Mouse (Mus musculus) kidney, embryonic 15.5 days (tissue): ENCODE data around the gene Nsl1. TPM values are rescaled to one million over a fixed set of nuclear protein-coding genes. Genes with fewer than 3 reads are reported as not detected.

Source experiments
- ATAC-seq: fragments of 200-750 bp; cut with Nextera tagmentation; replicated peaks from 2 replicates; pipeline ENCODE4 v1.8.0; 2017; ENCODE audit warnings: moderate TSS enrichment; ENCODE audit not compliant: low FRiP score
- H3K27ac ChIP-seq: fragments of 300-500 bp; sonication (generic); 2 replicates; pipeline ENCODE4 v1.5.1; 2015; ENCODE audit warnings: mild to moderate bottlenecking, inconsistent platforms
- H3K27me3 ChIP-seq: fragments of 300-500 bp; sonication (generic); 2 replicates; pipeline ENCODE4 v1.6.1; 2015; ENCODE audit warnings: inconsistent platforms
- H3K36me3 ChIP-seq: fragments of 300-500 bp; sonication (generic); 2 replicates; pipeline ENCODE4 v1.6.1; 2015; ENCODE audit warnings: inconsistent platforms
- H3K4me1 ChIP-seq: fragments of 300-500 bp; sonication (generic); 2 replicates; pipeline ENCODE4 v1.6.1; 2015; ENCODE audit warnings: inconsistent platforms
- H3K4me2 ChIP-seq: fragments of 300-500 bp; sonication (generic); 2 replicates; pipeline ENCODE4 v1.6.1; 2015; ENCODE audit warnings: moderate library complexity, mild to moderate bottlenecking, inconsistent platforms
- H3K4me3 ChIP-seq: fragments of 300-500 bp; sonication (generic); replicated peaks from 2 replicates; pipeline ENCODE4 v1.5.1; 2015; ENCODE audit warnings: mild to moderate bottlenecking, inconsistent platforms
- H3K9ac ChIP-seq: fragments of 300-500 bp; sonication (generic); 2 replicates; pipeline ENCODE4 v1.6.1; 2015; ENCODE audit warnings: mild to moderate bottlenecking, inconsistent platforms
- H3K9me3 ChIP-seq: fragments of 300-500 bp; sonication (generic); replicated peaks from 2 replicates; pipeline ENCODE4 v1.6.1; 2016; ENCODE audit warnings: inconsistent platforms
- WGBS: fragments of 180-500 bp; shearing (Covaris S2); methylation state at CpG from one replicate; pipeline ENCODE4 v1.1.7; 2015; ENCODE audit warnings: mixed read lengths; 5-methylcytosine and 5-hydroxymethylcytosine counted together
- polyA plus RNA-seq: library from polyadenylated mRNA; unstranded; fragments of >200 nt; fragmentation: Nextera tagmentation; extraction: Ambion mirVana; gene quantifications from 2 replicates; pipeline ENCODE4 v1.2.1, GENCODE M21; 2015

The Nsl1 gene
- polyA plus RNA-seq, 1 experiment from 2014 or later: 22.1 TPM

GRCm38 (mm10) chr1:191099114-191099513 lies 36.3 kb downstream of the Nsl1 start:
- no peak for ATAC-seq
- Histone ChIP-seq H3K4me3 (peak overlapping the region; percentile 71), H3K36me3 (no peaks in the 10 kb centered on the region), H3K9me3 (no peaks in the 10 kb centered on the region), H3K4me2 (peak overlapping the region; percentile 100), H3K27ac (no peak overlapping the region), H3K9ac (0 out of 2 replicates have a peak overlapping the region, but pooled peaks have one; percentile 71), H3K4me1 (peaks cover 30% of the 10 kb centered on the region), H3K27me3 (0 out of 2 replicates have a peak, but pooled peaks cover 15% of the 10 kb centered on the region)
- WGBS: 31% methylated on average over 5 of the region's 5 CpGs

- Histone ChIP-seq H3K27ac (no peak overlapping the region), H3K4me2 (0 out of 2 replicates have a peak overlapping the region, but pooled peaks have one; percentile 100), H3K4me3 (no peak overlapping the region), H3K4me1 (peaks cover 30% of the 10 kb centered on the region), H3K27me3 (0 out of 2 replicates have a peak, but pooled peaks cover 15% of the 10 kb centered on the region), H3K36me3 (no peaks in the 10 kb centered on the region), H3K9me3 (no peaks in the 10 kb centered on the region), H3K9ac (no peak overlapping the region)
- 65% methylated on average over 5 of the region's 5 CpGs for WGBS
- ATAC-seq: no peak
Measured at GRCm38 (mm10) chr1:191099772-191100291, 37.0 kb downstream of the Nsl1 start.

- Histone ChIP-seq H3K9ac (no peak overlapping the region), H3K4me3 (no peak overlapping the region), H3K4me2 (no peak overlapping the region), H3K36me3 (no peaks in the 10 kb centered on the region), H3K27me3 (0 out of 2 replicates have a peak, but pooled peaks cover 15% of the 10 kb centered on the region), H3K4me1 (peaks cover 17% of the 10 kb centered on the region), H3K27ac (no peak overlapping the region), H3K9me3 (no peaks in the 10 kb centered on the region)
- 85% methylated on average over 15 of the region's 15 CpGs for WGBS
- no peak for ATAC-seq
Measured at GRCm38 (mm10) chr1:191102730-191103370, 40.0 kb downstream of the Nsl1 start.

- H3K9ac ChIP-seq: no peak overlapping the region
- H3K4me3 ChIP-seq: no peak overlapping the region
- WGBS: 85% methylated on average over 9 of the region's 9 CpGs
- H3K9me3 ChIP-seq: no peaks in the 10 kb centered on the region
- ATAC-seq: no peak
- 0 out of 2 replicates have a peak, but pooled peaks cover 5% of the 10 kb centered on the region for H3K27me3 ChIP-seq
- peaks cover under 1% of the 10 kb centered on the region; the same call in 1 of the 2 replicates for H3K4me1 ChIP-seq
- no peaks in the 10 kb centered on the region for H3K36me3 ChIP-seq
- no peak overlapping the region for H3K27ac ChIP-seq
- H3K4me2 ChIP-seq: no peak overlapping the region
Measured at GRCm38 (mm10) chr1:191105246-191105645, 42.4 kb downstream of the Nsl1 start.

- no peak overlapping the region for H3K4me2 ChIP-seq
- no peak overlapping the region for H3K27ac ChIP-seq
- no peaks in the 10 kb centered on the region for H3K9me3 ChIP-seq
- H3K4me1 ChIP-seq: peaks cover 15% of the 10 kb centered on the region
- H3K4me3 ChIP-seq: no peak overlapping the region
- no peaks in the 10 kb centered on the region for H3K36me3 ChIP-seq
- H3K27me3 ChIP-seq: no peaks in the 10 kb centered on the region
- ATAC-seq: no peak
- no peak overlapping the region for H3K9ac ChIP-seq
- 58% methylated on average over 10 of the region's 10 CpGs for WGBS
Measured at GRCm38 (mm10) chr1:191107306-191107705, 44.5 kb downstream of the Nsl1 start.

- no peak overlapping the region for H3K4me3 ChIP-seq
- no peak overlapping the region for H3K4me2 ChIP-seq
- H3K9me3 ChIP-seq: no peaks in the 10 kb centered on the region
- no peak overlapping the region for H3K9ac ChIP-seq
- no peak for ATAC-seq
- H3K27me3 ChIP-seq: no peaks in the 10 kb centered on the region; the same call in 1 of the 2 replicates
- no peaks in the 10 kb centered on the region for H3K36me3 ChIP-seq
- H3K27ac ChIP-seq: no peak overlapping the region
- 89% methylated on average over 9 of the region's 9 CpGs for WGBS
- peaks cover 15% of the 10 kb centered on the region for H3K4me1 ChIP-seq
Measured at GRCm38 (mm10) chr1:191109907-191110306, 47.1 kb downstream of the Nsl1 start.

- H3K27ac ChIP-seq: peak overlapping the region; percentile 51
- H3K9ac ChIP-seq: no peak overlapping the region
- no peaks in the 10 kb centered on the region for H3K9me3 ChIP-seq
- no peak for ATAC-seq
- H3K27me3 ChIP-seq: no peaks in the 10 kb centered on the region; the same call in 1 of the 2 replicates
- H3K4me3 ChIP-seq: no peak overlapping the region
- H3K4me2 ChIP-seq: no peak overlapping the region
- H3K4me1 ChIP-seq: peaks cover 15% of the 10 kb centered on the region
- H3K36me3 ChIP-seq: no peaks in the 10 kb centered on the region
- WGBS: 35% methylated on average over 8 of the region's 8 CpGs
Measured at GRCm38 (mm10) chr1:191111146-191111545, 48.3 kb downstream of the Nsl1 start.

GRCm38 (mm10) chr1:191114868-191115267 lies 52.1 kb downstream of the Nsl1 start:
- Histone ChIP-seq H3K4me3 (no peak overlapping the region), H3K9me3 (no peaks in the 10 kb centered on the region), H3K27ac (no peak overlapping the region), H3K9ac (no peak overlapping the region), H3K4me2 (no peak overlapping the region), H3K4me1 (peaks cover 15% of the 10 kb centered on the region), H3K27me3 (no peaks in the 10 kb centered on the region; the same call in 1 of the 2 replicates), H3K36me3 (no peaks in the 10 kb centered on the region)
- 71% methylated on average over 7 of the region's 7 CpGs for WGBS
- no peak for ATAC-seq

- no peaks in the 10 kb centered on the region for H3K9me3 ChIP-seq
- no peaks in the 10 kb centered on the region; the same call in 1 of the 2 replicates for H3K27me3 ChIP-seq
- no peak overlapping the region for H3K4me2 ChIP-seq
- no peak overlapping the region for H3K9ac ChIP-seq
- peaks cover 12% of the 10 kb centered on the region for H3K4me1 ChIP-seq
- 87% methylated on average over 11 of the region's 11 CpGs for WGBS
- H3K4me3 ChIP-seq: no peak overlapping the region
- no peak overlapping the region for H3K27ac ChIP-seq
- ATAC-seq: no peak
- H3K36me3 ChIP-seq: no peaks in the 10 kb centered on the region
Measured at GRCm38 (mm10) chr1:191115514-191116238, 52.9 kb downstream of the Nsl1 start.

GRCm38 (mm10) chr1:191122744-191123143 lies 59.9 kb downstream of the Nsl1 start:
- Histone ChIP-seq H3K36me3 (no peaks in the 10 kb centered on the region), H3K27ac (no peak overlapping the region), H3K9ac (no peak overlapping the region), H3K4me2 (no peak overlapping the region), H3K27me3 (peaks cover 18% of the 10 kb centered on the region), H3K4me1 (peaks cover 8% of the 10 kb centered on the region), H3K9me3 (no peaks in the 10 kb centered on the region), H3K4me3 (no peak overlapping the region)
- ATAC-seq: no peak
- WGBS: 62% methylated on average over 3 of the region's 3 CpGs

GRCm38 (mm10) chr1:191123696-191124095 lies 60.9 kb downstream of the Nsl1 start:
- WGBS: 78% methylated on average over 2 of the region's 2 CpGs
- H3K4me1 ChIP-seq: peaks cover 8% of the 10 kb centered on the region
- ATAC-seq: no peak

GRCm38 (mm10) chr1:191124288-191124687 lies 61.5 kb downstream of the Nsl1 start:
- Histone ChIP-seq H3K4me2 (no peak overlapping the region), H3K4me3 (no peak overlapping the region), H3K9ac (no peak overlapping the region), H3K4me1 (peaks cover 8% of the 10 kb centered on the region), H3K9me3 (no peaks in the 10 kb centered on the region), H3K36me3 (no peaks in the 10 kb centered on the region), H3K27me3 (peaks cover 18% of the 10 kb centered on the region), H3K27ac (no peak overlapping the region)
- whole genome bisulfite sequencing: 67% methylated on average over 4 of the region's 4 CpGs
- no peak for ATAC-seq

More at GRCm38 (mm10) chr1:191123696-191124095, 60.9 kb downstream of the Nsl1 start:
- Histone ChIP-seq H3K36me3 (no peaks in the 10 kb centered on the region), H3K27me3 (peaks cover 18% of the 10 kb centered on the region), H3K4me2 (no peak overlapping the region), H3K27ac (no peak overlapping the region), H3K9ac (no peak overlapping the region), H3K4me3 (no peak overlapping the region), H3K9me3 (no peaks in the 10 kb centered on the region)
